In the genomic region with DNA sequence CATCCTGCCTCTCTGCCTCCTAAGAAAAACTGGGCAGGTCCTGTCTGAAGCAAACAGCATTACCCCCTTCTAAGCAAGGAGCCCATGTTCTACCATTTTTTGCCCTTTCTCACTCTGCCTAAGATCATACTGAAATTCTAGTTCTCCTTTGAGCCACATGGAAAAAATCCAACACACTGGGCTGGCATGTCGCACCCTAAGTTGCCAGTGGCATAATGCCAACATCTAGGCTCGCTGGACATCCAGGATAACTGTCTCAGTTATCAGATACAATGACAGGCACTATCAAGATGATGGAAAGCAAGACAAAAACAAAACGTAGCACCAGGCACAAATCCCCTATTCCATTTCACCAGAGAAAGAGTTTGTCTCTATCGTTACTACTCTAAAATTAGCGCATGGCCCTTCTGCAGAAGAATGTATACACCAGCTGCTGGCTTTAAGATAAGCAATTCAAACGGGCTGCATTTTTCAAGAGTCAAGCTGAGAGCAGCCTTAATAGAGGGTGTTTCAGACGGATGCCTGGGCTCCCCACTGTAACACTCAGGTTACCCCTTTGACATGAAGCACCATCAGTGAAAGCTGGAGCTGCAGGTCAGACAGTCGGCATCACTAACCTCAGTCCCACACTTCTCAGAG, we compare ENCODE assay signal across 20 mouse cellular contexts. TPM values are rescaled to one million over a fixed set of nuclear protein-coding genes. Genes with fewer than 3 reads are reported as not detected.
DNase-seq lines count a peak whose midpoint lies in the region; ATAC-seq and TF ChIP-seq lines count a peak whose summit lies in the region.
"Had no signal": no experiment of that assay in that cellular context is flagged by ENCODE, and none has a peak within 500 bp of the region (broad histone marks: within the 10 kb centered on the region; RNA-seq: fewer than 3 reads in every experiment).

No protein-coding gene starts in this region.

- no peaks in the 10 kb centered on the region for H3K9me3 ChIP-seq in heart, embryonic 14.5 days (ENCODE audit: control insufficient read depth, low read length)
- no peaks in the 10 kb centered on the region for H3K9me3 ChIP-seq in liver, embryonic 12.5 days (replicated peaks)
- H3K9me3 ChIP-seq in stomach, embryonic 14.5 days (ENCODE audit: control insufficient read depth, low read depth, low read length) = no peaks in the 10 kb centered on the region
- H3K9me3 ChIP-seq: G1E; limb, embryonic 15.5 days; neural tube, embryonic 12.5 days had no signal

- H3K9ac ChIP-seq in heart, embryonic 14.5 days (ENCODE audit: low read length) = peak overlapping the region; percentile 48
- H3K9ac ChIP-seq in liver, adult 2 months (ENCODE audit: low read depth, low read length) = no peak overlapping the region
- H3K9ac ChIP-seq in liver, embryonic 12.5 days = no peak overlapping the region
- H3K9ac ChIP-seq in stomach, embryonic 14.5 days (replicated peaks; ENCODE audit: low read depth, low read length) = no peak overlapping the region
- H3K9ac ChIP-seq: limb, embryonic 15.5 days; neural tube, embryonic 12.5 days had no signal

- no peaks in the 10 kb centered on the region for H3K79me2 ChIP-seq in liver, adult 2 months (ENCODE audit: control insufficient read depth, insufficient read depth, low read length)

- 3% methylated on average over 8 of the region's 8 CpGs for WGBS in heart, embryonic 14.5 days
- WGBS in liver, adult 2 months = 38% methylated on average over 8 of the region's 8 CpGs
- 37% methylated on average over 8 of the region's 8 CpGs for WGBS in liver, embryonic 12.5 days (ENCODE audit: insufficient replicate concordance)
- 14% methylated on average over 8 of the region's 8 CpGs for WGBS in stomach, embryonic 14.5 days

- peak; percentile 62 for ATAC-seq in heart, embryonic 14.5 days (ENCODE audit: insufficient number of reproducible peaks, insufficient read depth, low FRiP score, low read depth)
- ATAC-seq in liver, embryonic 12.5 days = no peak
- ATAC-seq in stomach, embryonic 14.5 days (ENCODE audit: insufficient number of reproducible peaks, insufficient read depth, low FRiP score, low read depth) = no peak
- ATAC-seq: CD4-positive, CD25-positive, alpha-beta regulatory T cell, adult 4 months; hindbrain, embryonic 16.5 days had no signal

- peaks cover 13 to 21% of the 10 kb centered on the region in 2 experiments for H3K4me1 ChIP-seq in heart, embryonic 14.5 days (ENCODE audit: control insufficient read depth in 2 of 2, insufficient read depth in 2 of 2, low read length in 2 of 2)
- H3K4me1 ChIP-seq in liver, adult 2 months (ENCODE audit: control insufficient read depth, insufficient read depth, low read length) = no peaks in the 10 kb centered on the region
- peaks cover 12% of the 10 kb centered on the region; the same call in 1 of the 2 replicates for H3K4me1 ChIP-seq in liver, embryonic 12.5 days
- peaks cover 9% of the 10 kb centered on the region; the same call in 1 of the 2 replicates for H3K4me1 ChIP-seq in stomach, embryonic 14.5 days (ENCODE audit: control insufficient read depth, insufficient read depth, low read length)
- H3K4me1 ChIP-seq: limb, embryonic 15.5 days; neural tube, embryonic 12.5 days had no signal

- TF ChIP-seq CTCF in liver, adult 2 months (IDR thresholded peaks at IDR 0.05; ENCODE audit: low read depth, low read length) = no peak

- peak; percentile 59 to 63 for DNase-seq in cerebellum, postnatal 10 days
- no peak for DNase-seq in cerebellum, adult 11 months
- DNase-seq in heart, adult 18-20 months = no peak
- DNase-seq in liver, adult 2 months (ENCODE audit: extremely low read depth, low read depth, low spot score) = peak; percentile 24
- no peak for DNase-seq in kidney, adult 8-10 months
- DNase-seq: adrenal gland, adult 2 months; kidney, postnatal 4 days; lung, adult 2 months had no signal

- no peaks in the 10 kb centered on the region for H3K27me3 ChIP-seq in heart, embryonic 14.5 days (ENCODE audit: control insufficient read depth, insufficient read depth, low read length)
- H3K27me3 ChIP-seq in liver, adult 2 months (ENCODE audit: control insufficient read depth, insufficient read depth, low read length) = no peaks in the 10 kb centered on the region
- H3K27me3 ChIP-seq in liver, embryonic 12.5 days (replicated peaks) = peaks cover 22% of the 10 kb centered on the region
- no peaks in the 10 kb centered on the region for H3K27me3 ChIP-seq in stomach, embryonic 14.5 days (ENCODE audit: control insufficient read depth, insufficient read depth, low read length)
- H3K27me3 ChIP-seq: limb, embryonic 15.5 days; neural tube, embryonic 12.5 days had no signal

- peak overlapping the region; percentile 54 for H3K4me2 ChIP-seq in heart, embryonic 14.5 days (ENCODE audit: low read length)
- no peak overlapping the region for H3K4me2 ChIP-seq in liver, embryonic 12.5 days
- no peak overlapping the region for H3K4me2 ChIP-seq in stomach, embryonic 14.5 days (replicated peaks; ENCODE audit: low read depth, low read length)
- H3K4me2 ChIP-seq: limb, embryonic 15.5 days; midbrain, embryonic 11.5 days; neural tube, embryonic 12.5 days had no signal

- H3K36me3 ChIP-seq in heart, embryonic 14.5 days (ENCODE audit: control insufficient read depth, insufficient read depth, low read length) = no peaks in the 10 kb centered on the region
- no peaks in the 10 kb centered on the region for H3K36me3 ChIP-seq in liver, adult 2 months (ENCODE audit: control insufficient read depth, insufficient read depth, low read length)
- no peaks in the 10 kb centered on the region for H3K36me3 ChIP-seq in liver, embryonic 12.5 days
- H3K36me3 ChIP-seq in stomach, embryonic 14.5 days (ENCODE audit: control insufficient read depth, insufficient read depth, low read length) = no peaks in the 10 kb centered on the region
- H3K36me3 ChIP-seq: G1E; limb, embryonic 15.5 days; neural tube, embryonic 12.5 days had no signal

- no peak overlapping the region; a peak in 1 of 4 replicates for H3K4me3 ChIP-seq in heart, embryonic 14.5 days (ENCODE audit: control insufficient read depth in 1 of 2, insufficient read depth in 1 of 2, low read depth in 1 of 2, low read length in 2 of 2)
- H3K4me3 ChIP-seq in liver, adult 2 months (ENCODE audit: insufficient read depth, low read depth, low read length) = no peak overlapping the region
- H3K4me3 ChIP-seq in liver, embryonic 12.5 days = no peak overlapping the region
- H3K4me3 ChIP-seq in stomach, embryonic 14.5 days (ENCODE audit: low read depth, low read length) = no peak overlapping the region
- H3K4me3 ChIP-seq: limb, embryonic 15.5 days; neural tube, embryonic 12.5 days had no signal

- H3K27ac ChIP-seq in heart, embryonic 14.5 days (replicated peaks in 1 of 2; ENCODE audit: control insufficient read depth in 1 of 2, insufficient read depth in 1 of 2, low read depth in 2 of 2, low read length in 2 of 2) = peak overlapping the region; percentile 93 to 94
- no peak overlapping the region for H3K27ac ChIP-seq in liver, adult 2 months (replicated peaks; ENCODE audit: insufficient read depth, low read depth, low read length)
- H3K27ac ChIP-seq in liver, embryonic 12.5 days = no peak overlapping the region
- peak overlapping the region; percentile 52; the same call in 1 of the 2 replicates for H3K27ac ChIP-seq in stomach, embryonic 14.5 days (ENCODE audit: low read length)
- H3K27ac ChIP-seq: limb, embryonic 15.5 days; neural tube, embryonic 12.5 days had no signal

- no peak for TF ChIP-seq POLR2A in liver, adult 2 months (IDR thresholded peaks at IDR 0.05; ENCODE audit: extremely low read depth, insufficient read depth, low read length)

RNA-seq across cellular contexts. Expression of a gene that starts 4.8 kb away (rescaled TPM):
- not detected in 2 replicates for polyA plus RNA-seq in heart, embryonic 14.5 days (2014; fragmentation: Nextera tagmentation; extraction: Ambion mirVana)
- total RNA-seq in heart, adult 18-20 months (2021) = under 1 TPM in 1 of 2 experiments, not detected in 1; 0.80 TPM
- total RNA-seq in liver, adult 2 months (2014; rRNA removed) = 0.09 TPM in 1 of 2 replicates, not detected in the other
- polyA plus RNA-seq in liver, adult 2 months (2012; rRNA removed) = 0.15 and 0.21 TPM in 2 replicates
- not detected in 2 replicates for polyA plus RNA-seq in liver, embryonic 12.5 days (2016; fragmentation: Nextera tagmentation; extraction: Ambion mirVana)
- 102 and 109 TPM in 2 replicates for polyA plus RNA-seq in stomach, embryonic 14.5 days (2014; fragmentation: Nextera tagmentation; extraction: Ambion mirVana)
- total RNA-seq: adrenal gland, adult 2 months; gastrocnemius, adult 18-20 months; monocyte, adult 5-6 weeks had no signal
- polyA plus RNA-seq: adrenal gland, adult 2 months; CD4-positive, CD25-positive, alpha-beta regulatory T cell, adult 4 months; G1E; kidney, embryonic 14.5 days; midbrain, embryonic 11.5 days; neural tube, embryonic 12.5 days had no signal

RNA-seq across cellular contexts. Expression of a gene that starts 25.2 kb away (rescaled TPM):
- polyA plus RNA-seq in heart, embryonic 14.5 days (2014; fragmentation: Nextera tagmentation; extraction: Ambion mirVana) = 24.5 and 27.4 TPM in 2 replicates
- 10 to 100 TPM; 11.0 to 15.6 TPM for total RNA-seq in heart, adult 18-20 months (2021)
- total RNA-seq in liver, adult 2 months (2014; rRNA removed) = 1.4 and 1.7 TPM in 2 replicates
- polyA plus RNA-seq in liver, adult 2 months (2012; rRNA removed) = 5.2 and 6.5 TPM in 2 replicates
- polyA plus RNA-seq in liver, embryonic 12.5 days (2016; fragmentation: Nextera tagmentation; extraction: Ambion mirVana) = 30.7 and 31.3 TPM in 2 replicates
- 42.8 and 44.8 TPM in 2 replicates for polyA plus RNA-seq in stomach, embryonic 14.5 days (2014; fragmentation: Nextera tagmentation; extraction: Ambion mirVana)

RNA-seq across cellular contexts. Expression of a gene that starts 25.2 kb away (rescaled TPM):
- 224 and 228 TPM in 2 replicates for polyA plus RNA-seq in heart, embryonic 14.5 days (2014; fragmentation: Nextera tagmentation; extraction: Ambion mirVana)
- total RNA-seq in heart, adult 18-20 months (2021) = 10 to 100 TPM; 91.6 to 92.1 TPM
- 94.0 and 99.2 TPM in 2 replicates for total RNA-seq in liver, adult 2 months (2014; rRNA removed)
- 51.8 and 54.8 TPM in 2 replicates for polyA plus RNA-seq in liver, adult 2 months (2012; rRNA removed)
- 99.2 and 101 TPM in 2 replicates for polyA plus RNA-seq in liver, embryonic 12.5 days (2016; fragmentation: Nextera tagmentation; extraction: Ambion mirVana)
- polyA plus RNA-seq in stomach, embryonic 14.5 days (2014; fragmentation: Nextera tagmentation; extraction: Ambion mirVana) = 145 and 165 TPM in 2 replicates

RNA-seq across cellular contexts. Expression of a gene that starts 32.1 kb away (rescaled TPM):
- polyA plus RNA-seq in heart, embryonic 14.5 days (2014; fragmentation: Nextera tagmentation; extraction: Ambion mirVana) = 1.8 and 2.0 TPM in 2 replicates
- total RNA-seq in heart, adult 18-20 months (2021) = under 1 TPM; 0.42 to 0.62 TPM
- 0.20 TPM in 1 of 2 replicates, not detected in the other for total RNA-seq in liver, adult 2 months (2014; rRNA removed)
- polyA plus RNA-seq in liver, adult 2 months (2012; rRNA removed) = 0.11 TPM in 1 of 2 replicates, not detected in the other
- 0.31 and 0.85 TPM in 2 replicates for polyA plus RNA-seq in liver, embryonic 12.5 days (2016; fragmentation: Nextera tagmentation; extraction: Ambion mirVana)
- 31.2 and 31.5 TPM in 2 replicates for polyA plus RNA-seq in stomach, embryonic 14.5 days (2014; fragmentation: Nextera tagmentation; extraction: Ambion mirVana)
- total RNA-seq: monocyte, adult 5-6 weeks had no signal
- polyA plus RNA-seq: CD4-positive, CD25-positive, alpha-beta regulatory T cell, adult 4 months; G1E had no signal

Comparison
In these comparisons a context has a peak if more than half of its experiments do, and no peak if none do; other contexts are left out.
1. DNase-seq: peak in cerebellum, postnatal 10 days (2 of 2) and liver, adult 2 months (single experiment); none in cerebellum, adult 11 months (single experiment), heart, adult 18-20 months (0 of 2) and kidney, adult 8-10 months (0 of 2).
2. H3K27ac ChIP-seq: peak in heart, embryonic 14.5 days (2 of 2) and stomach, embryonic 14.5 days (single experiment); none in liver, adult 2 months (single experiment) and liver, embryonic 12.5 days (single experiment).
3. RNA of a gene that starts 4.8 kb away (polyA plus RNA-seq): 102 to 109 TPM in stomach, embryonic 14.5 days; 0.15 to 0.21 TPM in liver, adult 2 months, not detected in heart, embryonic 14.5 days and not detected in liver, embryonic 12.5 days; every median in the first group is over 10 times any median in the second.